Mouse (Mus musculus) CH12.LX (cell line): ENCODE data around the gene Vamp2. TPM values are rescaled to one million over a fixed set of nuclear protein-coding genes. Genes with fewer than 3 reads are reported as not detected.
A peak's percentile ranks its signal among the peaks of the same experiment; 100 is the strongest.

Source experiments
- DNase-seq: peaks from one replicate; pipeline ENCODE4 v3.0.0-alpha.2; 2013; ENCODE audit errors: extremely low read depth
- H3K27ac ChIP-seq: 2 replicates; pipeline ENCODE4 v1.5.1; 2012; ENCODE audit warnings: low read depth, mild to moderate bottlenecking, control low read depth, moderate library complexity; ENCODE audit not compliant: insufficient read depth
- H3K27me3 ChIP-seq: replicated peaks from 2 replicates; pipeline ENCODE3; 2012; ENCODE audit warnings: inconsistent platforms
- H3K36me3 ChIP-seq, 2 experiments: replicated peaks in 1 of 2; 2 replicates each; pipeline versions ENCODE3 to v1.6.1; 2012; ENCODE audit warnings: inconsistent platforms in 1 of 2, low read length in 1 of 2, mild to moderate bottlenecking in 1 of 2, mixed read lengths in 1 of 2, moderate library complexity in 1 of 2; ENCODE audit not compliant: control insufficient read depth in 1 of 2, insufficient read depth in 1 of 2
- H3K4me1 ChIP-seq, 2 experiments: 2 replicates each; pipeline ENCODE4 v1.6.1; 2012; ENCODE audit warnings: inconsistent platforms in 1 of 2, moderate library complexity in 1 of 2; ENCODE audit not compliant: insufficient read depth in 2 of 2, control insufficient read depth in 1 of 2
- H3K4me2 ChIP-seq: 2 replicates; pipeline ENCODE4 v1.6.1; 2012; ENCODE audit warnings: low read depth, mild to moderate bottlenecking, control low read depth; ENCODE audit not compliant: poor library complexity, insufficient read depth, severe bottlenecking
- H3K4me3 ChIP-seq, 3 experiments: fragments of 150-350 bp in 1 of 3; sonication (generic) in 1 of 3; replicated peaks in 1 of 3; 2 replicates each; pipeline versions ENCODE3 to v1.5.1; 2011 to 2012; ENCODE audit warnings: low read depth in 2 of 3, low read length in 2 of 3, mild to moderate bottlenecking in 2 of 3, moderate library complexity in 2 of 3, control low read depth in 1 of 3, improper control_type of control experiment in 1 of 3, inconsistent platforms in 1 of 3, mixed read lengths in 1 of 3; ENCODE audit not compliant: poor library complexity in 1 of 3
- H3K79me2 ChIP-seq: replicated peaks from 2 replicates; pipeline ENCODE4 v1.6.1; 2012; ENCODE audit warnings: mild to moderate bottlenecking, moderate library complexity; ENCODE audit not compliant: control insufficient read depth, poor library complexity, insufficient read depth, severe bottlenecking; ENCODE audit errors: extremely low read depth
- H3K9ac ChIP-seq: 2 replicates; pipeline ENCODE4 v1.6.1; 2012; ENCODE audit warnings: low read depth, mild to moderate bottlenecking, control low read depth, moderate library complexity; ENCODE audit not compliant: insufficient read depth
- H3K9me3 ChIP-seq: replicated peaks from 2 replicates; pipeline ENCODE3; 2012; ENCODE audit warnings: low read length, inconsistent platforms, mixed read lengths
- CHD1 ChIP-seq: IDR thresholded peaks from 2 replicates; pipeline ENCODE4 v1.6.1; 2012; ENCODE audit warnings: low read depth, low read length, improper control_type of control experiment, inconsistent platforms
- EP300 ChIP-seq: IDR thresholded peaks from 2 replicates; pipeline ENCODE4 v1.6.1; 2011; ENCODE audit warnings: low read length, improper control_type of control experiment
- ETS1 ChIP-seq: conservative IDR thresholded peaks from 2 replicates; pipeline ENCODE4 v1.6.1; 2012; ENCODE audit warnings: low read depth, mild to moderate bottlenecking, inconsistent platforms, low read length, improper control_type of control experiment, moderate library complexity
- HCFC1 ChIP-seq: IDR thresholded peaks from 2 replicates; pipeline ENCODE4 v1.6.1; 2012; ENCODE audit warnings: low read depth, mild to moderate bottlenecking, inconsistent platforms, low read length, improper control_type of control experiment
- IRF4 ChIP-seq: IDR thresholded peaks from 2 replicates; pipeline ENCODE4 v1.6.1; 2014; ENCODE audit warnings: low read depth, mild to moderate bottlenecking, inconsistent platforms, low read length, improper control_type of control experiment
- JUN ChIP-seq: IDR thresholded peaks from 2 replicates; pipeline ENCODE4 v1.6.1; 2011; ENCODE audit warnings: low read depth, mild to moderate bottlenecking, low read length, improper control_type of control experiment, moderate library complexity; ENCODE audit not compliant: insufficient read depth
- JUND ChIP-seq: conservative IDR thresholded peaks from 2 replicates; pipeline ENCODE4 v1.6.1; 2011; ENCODE audit warnings: low read depth, low read length, improper control_type of control experiment
- KAT2A ChIP-seq: IDR thresholded peaks from 2 replicates; pipeline ENCODE4 v1.6.1; 2012; ENCODE audit warnings: low read length, improper control_type of control experiment, inconsistent platforms; ENCODE audit not compliant: insufficient replicate concordance
- MAFK ChIP-seq: IDR thresholded peaks from 2 replicates; pipeline ENCODE4 v1.6.1; 2011; ENCODE audit warnings: low read length, improper control_type of control experiment; ENCODE audit not compliant: insufficient replicate concordance
- MAZ ChIP-seq: IDR thresholded peaks from 2 replicates; pipeline ENCODE4 v1.6.1; 2012; ENCODE audit warnings: low read depth, mild to moderate bottlenecking, inconsistent platforms, low read length, improper control_type of control experiment, moderate library complexity
- MXI1 ChIP-seq: IDR thresholded peaks from 2 replicates; pipeline ENCODE4 v1.6.1; 2011; ENCODE audit warnings: mild to moderate bottlenecking, low read depth, low read length, improper control_type of control experiment
- PAX5 ChIP-seq: IDR thresholded peaks from 2 replicates; pipeline ENCODE4 v1.6.1; 2012; ENCODE audit warnings: low read length, inconsistent platforms, mixed read lengths
- RCOR1 ChIP-seq: conservative IDR thresholded peaks from 2 replicates; pipeline ENCODE4 v1.6.1; 2012; ENCODE audit warnings: low read depth, mild to moderate bottlenecking, inconsistent platforms, low read length, improper control_type of control experiment
- SIN3A ChIP-seq: IDR thresholded peaks from 2 replicates; pipeline ENCODE4 v1.6.1; 2012; ENCODE audit warnings: low read length, improper control_type of control experiment, inconsistent platforms
- SMC3 ChIP-seq: IDR thresholded peaks from 2 replicates; pipeline ENCODE4 v1.6.1; 2011; ENCODE audit warnings: low read depth, low read length, improper control_type of control experiment
- TCF12 ChIP-seq: IDR thresholded peaks from 2 replicates; pipeline ENCODE4 v1.6.1; 2014; ENCODE audit warnings: low read depth, mild to moderate bottlenecking, inconsistent platforms, low read length, improper control_type of control experiment
- USF1 ChIP-seq: IDR thresholded peaks from 2 replicates; pipeline ENCODE4 v1.6.1; 2014; ENCODE audit warnings: low read depth, mild to moderate bottlenecking, inconsistent platforms, low read length, improper control_type of control experiment
- ZC3H11A ChIP-seq: IDR thresholded peaks from 2 replicates; pipeline ENCODE4 v1.6.1; 2012; ENCODE audit warnings: low read depth, mild to moderate bottlenecking, inconsistent platforms, low read length, improper control_type of control experiment
- ZMIZ1 ChIP-seq: IDR thresholded peaks from 2 replicates; pipeline ENCODE4 v1.6.1; 2012; ENCODE audit warnings: low read depth, mild to moderate bottlenecking, inconsistent platforms, low read length, improper control_type of control experiment
- dilution Hi-C: fragments of 300-500 bp; cut with MboI; formaldehyde crosslinking; loops from 2 replicates; pipeline ENCODE4 v1.14.3; 2020; ENCODE audit warnings: low sequenced_read_pairs; ENCODE audit not compliant: extremely low pct_unique_long_range_greater_than_20kb, extremely low pct_ligation_motif_present
- in situ Hi-C: fragments of 300-500 bp; cut with MboI; formaldehyde crosslinking; loops from 3 replicates; pipeline ENCODE4 v1.14.3; 2019; ENCODE audit warnings: low sequenced_read_pairs, low pct_ligation_motif_present, low pct_unique_long_range_greater_than_20kb, mixed read lengths
- polyA plus RNA-seq: library from polyadenylated mRNA; unstranded; fragments of >175 nt; gene quantifications from 2 replicates; pipeline ENCODE4 v1.2.1, GENCODE M21; 2012; ENCODE audit warnings: low read depth; ENCODE audit not compliant: insufficient read length
- total RNA-seq, 2 experiments: library from RNA; depleted of rRNA; stranded (reverse); fragments of 300-350 nt in 1 of 2; fragments of >200 nt in 1 of 2; gene quantifications; 2 replicates each; pipeline ENCODE4 v1.2.3; 2012 to 2014

Gene Vamp2
- total and polyA plus RNA-seq, 3 experiments: 1.3 to 26.0 (median 8.2) TPM

DNA sequence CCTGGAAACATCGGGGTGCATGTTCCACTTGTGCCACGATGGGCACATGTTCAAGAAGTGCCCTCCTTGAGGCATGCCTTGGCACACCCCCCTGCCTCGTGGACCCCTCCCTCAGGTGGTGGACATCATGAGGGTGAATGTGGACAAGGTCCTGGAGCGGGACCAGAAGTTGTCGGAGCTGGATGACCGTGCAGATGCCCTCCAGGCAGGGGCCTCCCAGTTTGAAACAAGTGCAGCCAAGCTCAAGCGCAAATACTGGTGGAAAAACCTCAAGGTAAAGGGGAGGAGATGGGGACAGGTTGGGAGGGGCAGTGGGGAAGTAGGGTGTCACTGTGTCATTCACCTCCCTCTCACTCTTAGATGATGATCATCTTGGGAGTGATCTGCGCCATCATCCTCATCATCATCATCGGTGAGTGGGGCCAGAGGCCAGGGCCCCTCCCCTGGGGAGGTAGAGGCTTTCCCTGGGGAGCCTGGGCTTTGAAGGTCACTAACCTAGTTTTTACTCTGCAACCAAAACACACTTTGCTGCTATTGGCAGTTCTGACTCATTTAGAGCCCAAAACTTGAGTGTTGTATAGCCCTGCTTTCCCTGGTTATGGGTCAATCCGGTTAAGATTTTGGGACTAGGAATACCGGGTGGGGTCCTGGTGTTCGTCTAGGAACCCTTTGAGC is 1.5 kb downstream of the Vamp2 start:
- Histone ChIP-seq H3K79me2 (peaks cover 29% of the 10 kb centered on the region), H3K27ac (peak overlapping the region; percentile 57), H3K4me2 (peak overlapping the region; percentile 71), H3K9ac (peak overlapping the region; percentile 96), H3K4me3 (peak overlapping the region; percentile 89 to 99 (median 89)), H3K4me1 (peaks cover 23 to 57% of the 10 kb centered on the region in 2 experiments)
- dilution Hi-C loops (no loop called here), in situ Hi-C loops (loop anchor here (25.0 kb wide), 1 partner anchor 923 kb away; the partner anchor contains the start of genes Acadvl, Dlg4 and Dvl2)
- DNase-seq: no peak
- TF ChIP-seq USF1: no peak
- peak; percentile 57 for TF ChIP-seq EP300
- 0 out of 2 replicates have a peak, but pooled peaks have one; percentile 55 for TF ChIP-seq RCOR1
- TF ChIP-seq MAZ: peak; percentile 64; the same call in 1 of the 2 replicates
- TF ChIP-seq SMC3: no peak
- TF ChIP-seq IRF4: peak; percentile 65
- no peak for TF ChIP-seq KAT2A
- peak; percentile 51; the same call in 1 of the 2 replicates for TF ChIP-seq MXI1
- TF ChIP-seq PAX5: no peak
- TF ChIP-seq ZMIZ1: no peak
- TF ChIP-seq JUND: 0 out of 2 replicates have a peak, but pooled peaks have one; percentile 12
- TF ChIP-seq, all 38 proteins: peak for 6
- H3K27me3 ChIP-seq: peaks cover 18% of the 10 kb centered on the region
- H3K36me3 ChIP-seq: peaks cover 23 to 37% of the 10 kb centered on the region in 2 experiments
- no peaks in the 10 kb centered on the region for H3K9me3 ChIP-seq

DNA sequence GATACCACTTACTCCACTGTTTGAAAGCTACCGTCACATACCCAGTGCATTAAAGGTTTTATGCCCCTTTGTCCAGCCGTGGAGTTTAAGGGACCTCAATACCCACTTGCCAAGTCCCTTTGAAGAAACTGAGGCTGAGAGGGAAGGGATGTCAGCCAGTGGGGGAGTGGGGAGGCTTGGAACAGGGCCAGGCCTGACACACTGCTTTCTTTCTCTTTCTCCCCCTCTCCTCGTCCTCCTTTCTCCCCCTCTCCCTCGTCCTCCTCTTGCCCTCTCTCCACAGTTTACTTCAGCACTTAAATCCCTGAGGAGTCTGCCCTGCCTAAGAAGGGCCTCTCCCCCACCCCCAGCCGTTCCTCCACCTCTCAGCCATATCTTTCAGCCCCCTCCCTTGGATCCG is 2.1 kb downstream of the Vamp2 start:
- Histone ChIP-seq H3K9ac (peak overlapping the region; percentile 4; the same call in 1 of the 2 replicates), H3K79me2 (peaks cover 29% of the 10 kb centered on the region), H3K36me3 (peaks cover 23 to 37% of the 10 kb centered on the region in 2 experiments), H3K27ac (peak overlapping the region; percentile 39), H3K27me3 (peaks cover 18% of the 10 kb centered on the region), H3K9me3 (no peaks in the 10 kb centered on the region)
- dilution Hi-C loops: no loop called here
- in situ Hi-C loops: loop anchor here (25.0 kb wide), 1 partner anchor 922 kb away; the partner anchor contains the start of genes Acadvl, Dlg4 and Dvl2
- no peak for DNase-seq
- no peak for TF ChIP-seq IRF4
- TF ChIP-seq HCFC1: no peak
- no peak for TF ChIP-seq ETS1
- no peak for TF ChIP-seq PAX5
- no peak for TF ChIP-seq TCF12
- no peak for TF ChIP-seq SIN3A
- TF ChIP-seq CHD1: no peak
- TF ChIP-seq MAFK: no peak
- TF ChIP-seq KAT2A: no peak
- TF ChIP-seq ZC3H11A: no peak
- no peak for TF ChIP-seq JUN
- TF ChIP-seq, all 38 proteins: peak for 0
- Histone ChIP-seq H3K4me3 (peak overlapping the region in 1 of 3 experiments; percentile 18), H3K4me1 (peaks cover 23 to 59% of the 10 kb centered on the region in 2 experiments), H3K4me2 (peak overlapping the region; percentile 71)
